Mouse (Mus musculus) lung, postnatal 14 days (tissue): Measurements from ENCODE around the gene Pet100.
"Not testable (repeated sequence)": the region's sequence is repeated elsewhere in the genome, so short reads cannot be mapped to it uniquely, and the experiment has no call there.

Experiments used
- DNase-seq: peaks from one replicate; pipeline ENCODE4 v3.0.0; 2021

Gene Pet100

GRCm38 (mm10) chr8:3621199-3621970 is at the start of gene Pet100, which contains the start of gene Xab2:
Pet100 (plus strand) TSS chr8:3621548.
Xab2 (minus strand) TSS chr8:3621316.
- peak; percentile 98 for DNase-seq

- no peak for DNase-seq
Measured at GRCm38 (mm10) chr8:3574546-3574945, 46.8 kb upstream of the Pet100 start.

GRCm38 (mm10) chr8:3576211-3576960 is 45.0 kb upstream of the Pet100 start:
- no peak for DNase-seq

- no peak for DNase-seq
Measured at GRCm38 (mm10) chr8:3579390-3580364, 41.7 kb upstream of the Pet100 start.

GRCm38 (mm10) chr8:3581961-3582360 is 39.4 kb upstream of the Pet100 start:
- DNase-seq = not testable (repeated sequence)

GRCm38 (mm10) chr8:3586452-3586851 is 34.9 kb upstream of the Pet100 start:
- DNase-seq = no peak

DNA sequence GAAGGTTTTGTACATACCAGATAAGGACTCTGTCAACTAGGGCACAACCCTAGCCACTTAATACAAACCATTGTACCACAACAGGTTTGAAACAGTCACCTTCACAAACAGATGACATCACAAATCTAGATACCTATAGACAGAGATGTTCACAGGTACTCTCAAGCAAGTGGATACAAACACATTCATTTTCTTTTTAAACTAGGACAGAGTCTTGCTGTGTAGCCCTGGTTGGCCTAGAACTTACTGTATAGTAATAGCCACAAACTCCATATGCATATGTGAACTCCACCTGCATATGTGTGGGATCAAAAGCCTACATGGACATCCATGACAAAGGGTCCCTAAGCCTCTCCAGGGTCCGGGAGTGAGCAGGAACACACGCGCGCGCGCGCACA is 34.4 kb upstream of the Pet100 start, which contains the start of gene Camsap3:
TSS of gene Camsap3 (plus strand) at position 301 of the 398 bp plus-strand sequence.
- no peak for DNase-seq

DNA sequence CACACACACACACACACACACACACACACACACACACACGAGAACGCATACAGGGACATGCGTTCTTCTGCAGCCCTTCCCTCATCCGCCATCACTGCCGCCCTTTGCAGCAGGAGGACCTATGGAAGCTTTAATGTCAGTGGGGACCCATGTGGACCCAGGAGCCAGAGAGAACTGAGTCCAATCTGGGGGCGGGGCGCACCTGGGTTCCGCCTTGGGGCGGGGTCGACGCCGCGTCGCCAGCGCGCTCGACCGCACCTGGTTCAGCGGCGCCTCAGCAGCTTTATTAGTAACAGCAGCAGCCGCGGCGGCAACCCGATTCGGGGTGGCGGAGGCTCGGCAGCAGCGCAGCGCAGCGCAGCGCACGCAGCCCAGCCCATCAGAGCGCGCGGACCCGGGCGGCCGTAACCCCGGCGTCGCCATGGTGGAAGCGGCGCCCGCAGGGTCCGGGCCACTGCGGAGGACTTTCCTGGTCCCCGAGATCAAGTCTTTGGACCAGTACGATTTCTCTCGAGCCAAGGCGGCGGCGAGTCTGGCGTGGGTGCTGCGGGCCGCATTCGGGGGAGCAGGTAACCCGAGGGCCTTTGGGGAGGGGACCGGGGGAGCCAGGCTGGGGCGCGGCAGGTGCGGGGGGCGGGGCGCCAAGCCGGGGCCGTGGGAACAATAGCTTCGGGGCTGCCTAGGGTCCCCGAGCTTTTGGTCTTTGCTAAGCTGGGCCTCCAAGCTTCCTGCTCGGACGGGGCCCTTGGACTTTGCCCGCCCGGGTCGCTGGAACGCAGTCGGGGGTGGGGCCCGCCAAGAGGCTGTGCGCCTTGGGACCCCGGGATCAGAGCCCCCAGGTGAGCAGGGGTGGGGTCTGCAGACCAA is 33.7 kb upstream of the Pet100 start:
- peak; percentile 71 for DNase-seq

DNA sequence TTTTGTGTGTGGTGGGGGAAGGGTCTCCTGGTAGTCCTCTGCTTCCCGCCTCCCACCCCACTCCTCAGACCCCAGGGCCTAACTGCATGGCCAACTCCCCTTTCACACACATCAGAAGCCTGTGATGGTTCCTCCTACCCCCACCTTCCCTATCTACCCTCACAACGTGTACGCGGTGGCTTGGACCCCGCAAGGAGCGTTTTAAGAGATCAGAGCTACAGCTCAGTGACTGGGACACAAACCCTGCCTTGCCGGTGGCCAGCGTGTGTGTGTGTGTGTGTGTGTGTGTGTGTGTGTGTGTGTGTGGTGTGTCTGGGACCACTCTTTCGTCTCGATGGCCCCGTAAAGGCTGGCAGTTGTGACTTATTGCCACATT is 33.1 kb upstream of the Pet100 start:
- no peak for DNase-seq

- no peak for DNase-seq
Measured at GRCm38 (mm10) chr8:3593470-3593869, 27.9 kb upstream of the Pet100 start.

DNA sequence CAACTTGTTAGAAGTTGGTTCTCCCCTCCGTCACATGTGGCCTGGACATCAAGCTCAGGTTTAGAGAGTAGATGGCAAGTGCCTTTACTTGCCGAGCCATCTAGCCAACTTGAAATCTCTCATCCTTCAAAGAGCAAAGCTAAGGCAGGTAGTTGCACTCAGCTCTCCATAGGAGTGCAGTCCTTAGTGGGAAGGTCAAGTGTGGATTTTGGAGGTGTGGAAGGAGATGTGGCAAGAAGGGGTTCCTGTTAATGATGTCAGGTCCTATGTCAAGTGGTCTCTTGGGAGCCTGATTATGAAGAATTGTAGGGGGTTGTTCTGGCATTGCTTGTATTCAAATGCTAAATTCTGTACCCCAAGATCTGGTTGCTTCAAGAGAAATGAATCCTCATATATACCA is 26.9 kb upstream of the Pet100 start:
- no peak for DNase-seq

DNA sequence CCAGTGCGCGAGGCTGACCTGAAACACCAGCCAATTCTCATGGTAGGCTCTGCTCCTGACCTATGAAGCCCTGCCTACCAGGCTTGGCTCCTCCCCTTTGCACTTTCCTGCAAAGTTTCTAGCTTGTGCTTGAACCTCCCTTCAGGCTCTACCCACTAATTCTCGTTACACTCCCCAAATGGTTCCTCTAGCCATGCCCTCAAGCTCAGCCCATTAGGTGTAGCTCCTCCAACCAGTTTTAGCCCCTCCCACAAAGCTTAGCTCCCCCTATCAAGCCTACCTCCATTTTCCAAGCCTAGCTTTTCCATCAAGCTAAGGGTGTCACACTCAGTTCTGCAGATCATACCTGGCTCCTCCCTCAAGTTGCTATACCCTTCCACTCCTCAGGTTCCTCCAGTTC is 23.3 kb upstream of the Pet100 start:
- no peak for DNase-seq

DNA sequence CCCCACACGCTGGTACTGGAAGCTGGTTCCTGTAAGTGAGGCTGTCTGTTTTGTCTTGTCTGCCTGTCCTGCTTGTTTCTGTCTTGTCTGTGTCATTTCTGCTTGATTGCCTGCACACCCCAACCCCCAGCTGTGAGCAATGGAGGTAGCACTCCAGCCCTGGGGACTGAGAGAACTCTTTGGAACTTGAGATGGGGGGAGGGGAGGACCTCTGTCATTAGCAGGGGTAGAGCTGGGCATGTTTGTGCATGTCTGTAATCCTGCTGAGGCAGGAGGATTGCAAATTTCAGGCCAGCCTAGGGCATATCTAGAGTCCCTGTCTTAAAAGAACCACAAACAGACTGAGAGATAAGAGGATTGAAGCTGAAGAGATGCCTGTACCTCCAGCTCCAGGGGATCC is 22.1 kb upstream of the Pet100 start:
- DNase-seq = no peak

GRCm38 (mm10) chr8:3600401-3600800 is 20.9 kb upstream of the Pet100 start:
- DNase-seq = peak; percentile 45

- no peak for DNase-seq
Measured at GRCm38 (mm10) chr8:3603439-3603838, 17.9 kb upstream of the Pet100 start.

- DNase-seq = no peak
Measured at GRCm38 (mm10) chr8:3606593-3606992, 14.8 kb upstream of the Pet100 start.

- DNase-seq = no peak
Measured at GRCm38 (mm10) chr8:3607822-3608221, 13.5 kb upstream of the Pet100 start.

- DNase-seq = no peak
Measured at GRCm38 (mm10) chr8:3609046-3609815, 12.1 kb upstream of the Pet100 start.

GRCm38 (mm10) chr8:3609816-3610150 is 11.6 kb upstream of the Pet100 start:
- no peak for DNase-seq

DNA sequence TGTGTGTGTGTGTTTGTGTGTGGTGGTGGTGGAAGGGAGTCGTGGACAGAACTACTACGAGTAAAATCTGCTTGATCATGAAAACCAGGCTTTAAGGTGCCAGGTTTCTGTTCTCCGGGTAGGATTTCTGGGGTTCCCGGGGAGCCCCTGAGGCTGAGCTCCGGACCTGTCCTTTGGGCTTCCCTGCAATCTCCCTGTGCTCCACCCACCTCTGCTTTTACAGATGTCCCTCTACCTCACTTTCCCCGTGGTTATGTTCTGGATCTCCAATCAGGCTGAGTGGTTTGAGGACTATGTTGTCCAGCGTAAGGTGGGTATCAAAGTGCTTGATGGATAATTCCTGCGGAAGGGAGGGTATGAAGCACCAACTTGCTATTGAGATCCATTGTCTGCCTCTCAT is 771 bp downstream of the Pet100 start:
- no peak for DNase-seq

GRCm38 (mm10) chr8:3625445-3625844 is 4.1 kb downstream of the Pet100 start, which contains the start of gene Pcp2:
Pcp2 (minus strand) TSS chr8:3625545.
- DNase-seq = no peak
